In genomic region chr4:136146712-136147154, GRCm38 (mm10) we compare ENCODE assay signal across 9 mouse cellular contexts. TPM values are rescaled to one million over a fixed set of nuclear protein-coding genes. Genes with fewer than 3 reads are reported as not detected.
DNase-seq lines count a peak whose midpoint lies in the region; ATAC-seq and TF ChIP-seq lines count a peak whose summit lies in the region.
"Had no signal": no experiment of that assay in that cellular context is flagged by ENCODE, and none has a peak within 500 bp of the region (broad histone marks: within the 10 kb centered on the region; RNA-seq: fewer than 3 reads in every experiment).

No protein-coding gene starts in this region.

- no peak for TF ChIP-seq CTCF in hindbrain, postnatal 0 days (IDR thresholded peaks at IDR 0.05; ENCODE audit: low read depth)

- 0 out of 2 replicates have a peak, but pooled peaks cover 5% of the 10 kb centered on the region for H3K27me3 ChIP-seq in embryonic facial prominence, embryonic 10.5 days (replicated peaks; ENCODE audit: low read depth, poor library complexity, severe bottlenecking)
- peaks cover 19% of the 10 kb centered on the region for H3K27me3 ChIP-seq in hindbrain, postnatal 0 days (ENCODE audit: insufficient read depth, low read length)
- H3K27me3 ChIP-seq in midbrain, embryonic 11.5 days (ENCODE audit: control insufficient read depth, insufficient read depth, low read length), result no peaks in the 10 kb centered on the region

- WGBS in embryonic facial prominence, embryonic 10.5 days, result 5% methylated on average over 6 of the region's 6 CpGs
- WGBS in hindbrain, postnatal 0 days, result 15% methylated on average over 6 of the region's 6 CpGs
- 3% methylated on average over 6 of the region's 6 CpGs for WGBS in midbrain, embryonic 11.5 days

- no peaks in the 10 kb centered on the region for H3K9me3 ChIP-seq in embryonic facial prominence, embryonic 10.5 days
- no peaks in the 10 kb centered on the region for H3K9me3 ChIP-seq in hindbrain, postnatal 0 days (ENCODE audit: low read length)
- no peaks in the 10 kb centered on the region for H3K9me3 ChIP-seq in midbrain, embryonic 11.5 days (ENCODE audit: control insufficient read depth, low read length)

- H3K4me1 ChIP-seq in embryonic facial prominence, embryonic 10.5 days, result peaks cover 88% of the 10 kb centered on the region
- peaks cover 13% of the 10 kb centered on the region; the same call in 1 of the 2 replicates for H3K4me1 ChIP-seq in hindbrain, postnatal 0 days (ENCODE audit: insufficient read depth, low read length)
- H3K4me1 ChIP-seq in midbrain, embryonic 11.5 days (ENCODE audit: control insufficient read depth, insufficient read depth, low read length), result peaks cover 55% of the 10 kb centered on the region

- DNase-seq in heart, adult 18-20 months, result peak; percentile 58 to 71
- DNase-seq in heart, adult 8-10 months (ENCODE audit: low spot score), result no peak
- DNase-seq in embryonic facial prominence, embryonic 10.5 days (ENCODE audit: low spot score), result peak; percentile 62
- no peak for DNase-seq in hindbrain, postnatal 0 days (ENCODE audit: low spot score)
- peak; percentile 90 for DNase-seq in midbrain, embryonic 11.5 days (ENCODE audit: low spot score, missing footprints)
- no peak for DNase-seq in thymus, postnatal 14 days
- no peak for DNase-seq in left cerebral cortex, postnatal 25 days (ENCODE audit: low spot score in 2 of 2)
- DNase-seq in MN1 (ENCODE audit: low spot score), result no peak

- no peak for ATAC-seq in hindbrain, postnatal 0 days
- no peak for ATAC-seq in midbrain, embryonic 11.5 days (ENCODE audit: low FRiP score)

- peaks cover 13% of the 10 kb centered on the region for H3K36me3 ChIP-seq in embryonic facial prominence, embryonic 10.5 days (replicated peaks)
- H3K36me3 ChIP-seq in hindbrain, postnatal 0 days (ENCODE audit: insufficient read depth, low read length), result no peaks in the 10 kb centered on the region
- no peaks in the 10 kb centered on the region for H3K36me3 ChIP-seq in midbrain, embryonic 11.5 days (ENCODE audit: control insufficient read depth, insufficient read depth, low read length)
- H3K36me3 ChIP-seq: G1E had no signal

- H3K9ac ChIP-seq in hindbrain, postnatal 0 days (replicated peaks; ENCODE audit: low read length), result no peak overlapping the region; the same call in 1 of the 2 replicates
- H3K9ac ChIP-seq in midbrain, embryonic 11.5 days (ENCODE audit: low read length), result peak overlapping the region; percentile 90; the same call in 1 of the 2 replicates

- peak overlapping the region; percentile 94 for H3K27ac ChIP-seq in embryonic facial prominence, embryonic 10.5 days (replicated peaks)
- H3K27ac ChIP-seq in hindbrain, postnatal 0 days, result peak overlapping the region; percentile 80
- H3K27ac ChIP-seq in midbrain, embryonic 11.5 days (ENCODE audit: low read depth, low read length), result 0 out of 2 replicates have a peak overlapping the region, but pooled peaks have one; percentile 17

- intact Hi-C loops in left cerebral cortex, postnatal 25 days (cut with DNase I), result no loop called here

- H3K4me2 ChIP-seq in hindbrain, postnatal 0 days (ENCODE audit: low read depth, low read length), result peak overlapping the region; percentile 62
- H3K4me2 ChIP-seq in midbrain, embryonic 11.5 days, result peak overlapping the region; percentile 72

- H3K4me3 ChIP-seq in embryonic facial prominence, embryonic 10.5 days, result peak overlapping the region; percentile 82
- H3K4me3 ChIP-seq in hindbrain, postnatal 0 days (ENCODE audit: low read length), result no peak overlapping the region
- H3K4me3 ChIP-seq in midbrain, embryonic 11.5 days (ENCODE audit: low read depth, low read length), result peak overlapping the region; percentile 81; the same call in 1 of the 2 replicates

RNA-seq across cellular contexts. Expression of gene Id3, which starts 3.4 kb away (rescaled TPM):
- 10 to 100 TPM; 58.3 to 64.3 TPM for total RNA-seq in heart, adult 18-20 months (2021)
- total RNA-seq in heart, adult 8-10 months (2022), result 10 to 100 TPM; 41.4 to 71.3 (median 61.6) TPM
- polyA plus RNA-seq in embryonic facial prominence, embryonic 10.5 days (2016; fragmentation: Nextera tagmentation; extraction: Ambion mirVana), result 593 and 611 TPM in 2 replicates
- 204 and 344 TPM in 2 replicates for total RNA-seq in hindbrain, postnatal 0 days (2014; rRNA removed)
- 253 and 254 TPM in 2 replicates for polyA plus RNA-seq in hindbrain, postnatal 0 days (2015; fragmentation: Nextera tagmentation; extraction: Ambion mirVana)
- 500 and 543 TPM in 2 replicates for polyA plus RNA-seq in midbrain, embryonic 11.5 days (2014; fragmentation: Nextera tagmentation; extraction: Ambion mirVana)
- total RNA-seq in left cerebral cortex, postnatal 25 days (2021), result 10 to 100 TPM; 37.5 to 39.2 TPM
- polyA plus RNA-seq: G1E had no signal

RNA-seq across cellular contexts. Expression of gene E2f2, which starts 25.5 kb away (rescaled TPM):
- 1 to 10 TPM; 1.3 to 1.4 TPM for total RNA-seq in heart, adult 18-20 months (2021)
- total RNA-seq in heart, adult 8-10 months (2022), result 1 to 10 TPM in 1 of 4 experiments, under 1 TPM in 3; 0.38 to 2.1 (median 0.59) TPM
- 6.2 TPM in 2 replicates for polyA plus RNA-seq in embryonic facial prominence, embryonic 10.5 days (2016; fragmentation: Nextera tagmentation; extraction: Ambion mirVana)
- 3.5 and 3.7 TPM in 2 replicates for total RNA-seq in hindbrain, postnatal 0 days (2014; rRNA removed)
- 2.3 and 2.4 TPM in 2 replicates for polyA plus RNA-seq in hindbrain, postnatal 0 days (2015; fragmentation: Nextera tagmentation; extraction: Ambion mirVana)
- polyA plus RNA-seq in midbrain, embryonic 11.5 days (2014; fragmentation: Nextera tagmentation; extraction: Ambion mirVana), result 6.8 and 8.0 TPM in 2 replicates
- total RNA-seq in left cerebral cortex, postnatal 25 days (2021), result 1 to 10 TPM in 1 of 2 experiments, under 1 TPM in 1; 0.66 to 1.2 TPM

RNA-seq across cellular contexts. Expression of gene Asap3, which starts 59.4 kb away (rescaled TPM):
- 1 to 10 TPM; 7.6 to 9.1 TPM for total RNA-seq in heart, adult 18-20 months (2021)
- total RNA-seq in heart, adult 8-10 months (2022), result 10 to 100 TPM in 1 of 4 experiments, 1 to 10 TPM in 3; 6.8 to 12.6 (median 9.1) TPM
- 4.2 and 5.3 TPM in 2 replicates for polyA plus RNA-seq in embryonic facial prominence, embryonic 10.5 days (2016; fragmentation: Nextera tagmentation; extraction: Ambion mirVana)
- 9.1 and 10.5 TPM in 2 replicates for total RNA-seq in hindbrain, postnatal 0 days (2014; rRNA removed)
- polyA plus RNA-seq in hindbrain, postnatal 0 days (2015; fragmentation: Nextera tagmentation; extraction: Ambion mirVana), result 4.1 TPM in 2 replicates
- polyA plus RNA-seq in midbrain, embryonic 11.5 days (2014; fragmentation: Nextera tagmentation; extraction: Ambion mirVana), result 2.8 and 3.2 TPM in 2 replicates
- total RNA-seq in left cerebral cortex, postnatal 25 days (2021), result 1 to 10 TPM; 3.1 to 3.2 TPM

Comparison
In these comparisons a context has a peak if more than half of its experiments do, and no peak if none do; other contexts are left out.
1. DNase-seq: peak in heart, adult 18-20 months (2 of 2), embryonic facial prominence, embryonic 10.5 days (single experiment) and midbrain, embryonic 11.5 days (single experiment); none in heart, adult 8-10 months (single experiment), hindbrain, postnatal 0 days (single experiment), thymus, postnatal 14 days (single experiment), left cerebral cortex, postnatal 25 days (0 of 2) and MN1 (single experiment).
2. H3K27ac ChIP-seq: peak in every context shown above with its lines; median percentile 94 in embryonic facial prominence, embryonic 10.5 days; 80 in hindbrain, postnatal 0 days; 17 in midbrain, embryonic 11.5 days.